Mouse (Mus musculus): Measurements from ENCODE around the gene Snrnp200.

DNA sequence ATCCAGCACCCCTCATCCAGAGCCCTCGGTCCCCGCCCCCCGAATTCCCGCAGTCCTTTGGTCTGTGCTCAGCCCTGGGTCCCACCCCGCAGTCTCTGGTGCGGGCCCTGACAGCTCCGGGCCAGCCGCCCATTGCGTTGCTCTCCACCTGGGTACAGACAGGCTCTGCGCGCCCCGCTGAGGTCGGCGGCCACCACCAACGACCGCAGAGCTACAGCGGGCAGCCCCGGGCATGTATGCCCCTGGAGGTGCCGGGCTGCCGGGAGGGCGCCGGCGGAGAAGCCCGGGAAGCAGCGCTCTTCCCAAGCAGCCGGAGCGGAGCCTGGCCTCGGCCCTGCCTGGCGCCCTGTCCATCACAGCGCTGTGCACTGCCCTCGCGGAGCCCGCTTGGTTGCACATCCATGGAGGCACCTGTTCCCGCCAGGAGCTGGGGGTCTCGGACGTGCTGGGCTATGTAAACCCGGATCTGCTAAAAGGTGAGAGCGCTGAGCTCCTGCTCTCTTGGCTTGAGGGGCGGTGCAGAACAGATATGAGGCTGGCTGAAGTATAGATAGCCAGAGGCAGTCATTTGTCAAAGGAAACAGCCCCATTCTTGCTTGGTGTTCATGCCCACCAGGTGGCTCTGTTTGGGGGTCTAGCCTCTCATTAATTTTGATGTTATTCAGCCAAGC is 40.3 kb downstream of the Snrnp200 start:
- TF ChIP-seq POLR2A (IDR thresholded peaks at IDR 0.05; ENCODE audit: low read depth, low read length) (no peak), CTCF (IDR thresholded peaks at IDR 0.05; ENCODE audit: borderline replicate concordance, insufficient read depth, low read length) (no peak)

All from embryonic fibroblast, embryonic 13.5 days (primary cell).